Mouse (Mus musculus) yolk sac, embryonic 10.5 days (tissue): ENCODE measurements around the gene Fibp.

Experiments used
- DNase-seq: peaks from one replicate; pipeline ENCODE4 v3.0.0-alpha.2; 2017; ENCODE audit warnings: low spot score

Gene Fibp

DNA sequence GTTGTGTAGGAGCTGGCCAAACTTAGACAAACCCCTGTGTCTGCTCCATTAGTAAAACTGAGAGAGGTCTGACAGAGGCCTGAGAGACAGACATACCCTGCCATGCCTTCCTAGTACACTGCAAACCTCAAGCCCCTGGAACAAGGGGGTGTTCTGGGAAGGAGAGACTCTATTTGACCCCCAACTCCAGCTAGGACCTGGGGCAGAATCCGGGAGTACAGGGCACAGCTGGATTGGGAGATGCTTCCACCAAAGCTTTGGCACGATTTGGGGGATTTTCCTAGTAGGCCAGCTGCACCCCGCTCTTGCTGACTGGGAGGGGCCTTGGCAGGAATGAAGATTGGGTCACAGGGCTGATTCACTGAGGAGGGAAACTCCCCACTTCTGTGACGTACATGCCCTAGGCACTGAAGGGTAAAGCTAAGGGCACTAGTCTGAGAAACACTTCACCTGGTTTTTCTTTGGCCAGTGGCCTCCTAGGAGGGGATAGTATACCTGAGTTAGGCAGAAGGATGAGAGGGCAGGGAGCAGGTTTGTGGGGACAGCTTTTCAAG is 28.4 kb upstream of the Fibp start:
- no peak for DNase-seq

GRCm38 (mm10) chr19:5432992-5433852 is 27.2 kb upstream of the Fibp start:
- peak; percentile 45 for DNase-seq

GRCm38 (mm10) chr19:5433951-5434350 is 26.5 kb upstream of the Fibp start:
- DNase-seq, result no peak

DNA sequence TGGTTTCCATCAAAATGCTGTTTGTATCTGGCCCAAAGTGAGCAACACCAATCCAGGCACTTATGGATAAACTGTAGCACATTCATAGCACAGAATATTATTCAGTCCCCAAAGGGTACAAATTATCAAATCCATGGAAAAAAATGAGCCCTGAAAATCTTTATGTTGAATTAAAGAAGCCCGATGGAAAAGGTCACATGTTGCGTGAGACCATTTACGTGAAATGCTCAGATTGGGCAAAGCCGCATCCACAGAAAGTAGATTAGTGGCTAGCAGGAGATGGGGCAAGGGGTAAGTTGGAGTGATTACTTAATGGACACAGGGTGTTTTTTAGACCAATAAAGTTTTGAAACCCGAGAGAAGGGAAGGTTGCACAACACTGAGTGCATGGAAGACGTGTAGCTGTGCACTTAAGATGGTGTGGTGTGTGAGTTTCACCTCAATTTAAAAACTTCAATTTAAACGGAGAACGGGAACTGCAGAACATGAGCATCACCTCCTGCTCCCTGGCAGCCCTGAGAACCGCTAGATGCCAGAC is 16.0 kb upstream of the Fibp start:
- no peak for DNase-seq

DNA sequence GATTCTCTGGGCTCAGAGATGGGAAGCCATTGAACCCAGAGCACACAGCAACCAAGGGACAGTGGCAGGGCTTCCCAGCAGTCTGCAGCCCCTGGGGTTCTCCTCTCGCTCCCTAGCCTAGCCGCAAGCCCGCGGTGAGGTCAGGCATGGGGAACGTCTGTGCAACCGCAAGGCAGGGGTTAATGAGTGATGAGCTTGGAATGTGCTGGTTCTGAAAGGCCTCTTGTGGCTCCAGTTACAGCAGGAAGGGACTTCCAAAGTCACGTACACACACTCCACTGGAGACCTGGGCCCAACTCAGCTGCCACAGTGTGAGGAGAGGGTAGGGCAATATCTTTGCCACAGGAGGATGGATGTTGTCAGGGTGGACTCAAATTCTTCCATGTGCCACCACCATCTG is 15.5 kb upstream of the Fibp start:
- no peak for DNase-seq

DNA sequence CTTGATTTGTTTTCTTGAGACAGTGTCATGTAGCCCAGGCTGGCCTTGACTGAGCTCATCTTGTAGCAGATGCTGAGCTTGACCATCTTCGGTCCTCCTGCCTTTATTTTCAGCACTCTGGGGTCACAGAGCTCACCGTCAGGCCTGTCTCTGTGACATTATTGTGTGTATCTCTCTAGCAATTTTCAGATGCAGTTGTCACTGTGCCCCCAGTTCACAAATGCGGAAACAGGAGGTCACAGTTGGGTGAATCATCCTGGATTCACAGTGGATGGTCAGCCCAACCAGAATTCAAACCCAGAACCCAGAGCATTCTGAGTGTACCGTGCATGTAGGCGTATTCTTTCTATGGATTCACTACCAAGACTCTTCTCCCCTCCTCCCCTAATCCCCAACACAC is 14.7 kb upstream of the Fibp start:
- no peak for DNase-seq

DNA sequence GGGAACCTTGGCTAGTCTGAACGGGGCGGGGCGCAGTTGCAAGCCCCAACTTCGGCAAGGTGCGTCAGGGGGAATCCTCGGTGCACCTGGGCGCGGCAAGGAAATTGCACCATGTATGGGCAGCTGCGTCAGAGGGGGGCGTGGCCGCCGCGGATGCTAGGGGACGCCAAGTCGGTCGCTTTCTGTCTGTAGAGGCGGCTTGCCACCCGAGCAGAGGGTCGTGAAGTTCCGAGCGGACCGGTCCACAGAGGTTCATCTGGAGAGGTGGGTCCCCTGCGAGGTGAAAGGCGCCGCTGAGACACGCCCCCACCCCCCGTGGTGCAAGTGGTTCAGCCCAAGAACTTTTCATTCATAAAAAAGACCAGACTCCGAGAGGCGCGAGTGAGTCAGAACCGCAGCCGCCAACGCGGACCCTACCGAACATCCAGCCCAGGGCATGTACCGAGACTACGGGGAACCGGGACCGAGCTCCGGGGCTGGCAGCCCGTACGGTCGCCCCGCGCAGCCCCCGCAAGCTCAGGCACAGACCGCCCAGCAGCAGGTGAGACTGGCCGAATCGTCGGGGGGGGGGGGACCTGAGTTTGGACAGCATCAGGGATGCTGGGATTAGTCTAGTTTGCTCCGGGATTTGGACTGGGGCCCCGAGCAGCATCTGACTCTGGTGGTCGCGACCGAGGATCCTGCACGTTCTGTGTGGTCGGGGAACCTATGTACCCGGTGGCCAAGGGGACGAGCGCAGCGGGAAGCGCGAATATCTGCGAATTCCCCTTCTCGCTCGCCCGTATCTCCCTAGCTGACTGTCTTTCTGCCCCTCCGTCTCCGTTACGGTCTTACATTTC is 12.7 kb upstream of the Fibp start, which contains the start of gene Fosl1:
Fosl1 (plus strand) TSS at position 33 of the 839 bp plus-strand sequence.
- DNase-seq, result peak; percentile 73

DNA sequence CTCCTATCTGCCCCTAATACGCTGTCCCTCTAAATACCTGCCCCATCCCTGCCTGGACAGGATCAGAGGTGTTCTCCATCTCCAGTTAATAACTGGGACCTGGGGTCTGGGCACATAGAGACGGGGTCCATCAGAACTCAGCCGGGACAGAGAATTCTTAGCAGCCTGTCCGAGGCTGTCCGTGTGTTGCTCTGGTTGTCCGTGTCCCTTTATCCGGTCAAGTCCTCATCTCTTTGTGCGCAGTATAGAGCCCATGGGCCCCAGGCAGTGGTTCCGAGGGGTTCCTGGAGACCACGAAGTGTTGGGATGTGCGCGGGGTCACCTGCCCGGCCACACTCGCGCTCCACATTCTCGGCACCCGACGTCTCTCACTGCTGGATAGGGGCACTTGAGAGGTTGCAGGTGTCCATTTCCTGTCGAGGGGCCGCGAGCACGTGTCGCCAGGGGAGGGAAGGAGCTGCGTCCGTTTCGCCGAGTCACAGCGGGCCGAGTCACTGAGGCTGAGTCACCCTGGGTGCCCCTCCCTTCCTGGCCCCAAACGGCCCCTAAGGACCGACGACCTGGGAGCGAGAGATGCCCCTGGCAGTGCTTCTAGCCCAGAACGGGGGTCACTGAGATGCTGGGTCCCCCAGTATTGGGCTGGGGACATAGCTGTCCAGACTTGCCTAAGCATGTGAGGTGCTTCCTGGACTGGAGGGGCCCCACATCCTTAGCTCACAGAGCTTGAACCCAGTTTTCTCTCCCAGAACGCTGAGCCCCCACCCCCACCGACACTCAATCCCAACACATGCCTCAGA is 11.9 kb upstream of the Fibp start:
- no peak for DNase-seq

- no peak for DNase-seq
These were observed 10.7 kb upstream of the Fibp start for GRCm38 (mm10) chr19:5449673-5450072.

DNA sequence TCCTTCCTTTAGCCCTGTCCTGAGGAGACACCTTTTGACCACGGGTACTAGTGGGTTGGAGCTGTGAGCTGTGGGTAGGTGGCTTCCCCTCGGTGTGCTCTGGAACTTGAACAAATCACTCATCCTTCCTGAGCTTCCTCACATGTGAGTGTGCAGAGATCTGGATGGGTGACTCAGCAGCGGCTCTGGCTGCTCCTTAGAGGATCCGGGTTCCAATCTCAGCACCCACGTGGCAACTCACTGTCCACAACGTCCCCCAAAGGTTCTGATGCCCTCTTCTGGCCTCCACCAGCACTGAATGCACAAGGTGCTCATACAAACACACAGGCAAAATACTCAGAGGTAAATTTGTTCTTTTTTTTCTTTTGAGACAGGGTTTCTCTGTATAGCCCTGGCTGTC is 8.6 kb upstream of the Fibp start:
- no peak for DNase-seq

DNA sequence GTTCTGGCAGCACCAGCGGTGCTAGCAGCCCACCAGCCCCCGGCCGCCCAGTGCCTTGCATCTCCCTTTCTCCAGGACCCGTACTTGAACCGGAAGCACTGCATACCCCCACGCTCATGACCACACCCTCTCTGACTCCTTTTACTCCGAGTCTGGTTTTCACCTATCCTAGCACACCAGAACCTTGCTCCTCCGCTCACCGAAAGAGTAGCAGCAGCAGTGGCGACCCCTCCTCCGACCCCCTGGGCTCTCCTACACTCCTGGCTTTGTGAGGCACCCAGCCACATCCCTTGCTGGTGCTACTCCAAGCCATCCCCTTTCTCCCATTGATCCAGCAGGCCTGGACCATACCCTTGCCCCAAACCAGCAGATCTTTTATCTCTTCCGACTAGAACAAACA is 5.4 kb upstream of the Fibp start:
- DNase-seq, result no peak

DNA sequence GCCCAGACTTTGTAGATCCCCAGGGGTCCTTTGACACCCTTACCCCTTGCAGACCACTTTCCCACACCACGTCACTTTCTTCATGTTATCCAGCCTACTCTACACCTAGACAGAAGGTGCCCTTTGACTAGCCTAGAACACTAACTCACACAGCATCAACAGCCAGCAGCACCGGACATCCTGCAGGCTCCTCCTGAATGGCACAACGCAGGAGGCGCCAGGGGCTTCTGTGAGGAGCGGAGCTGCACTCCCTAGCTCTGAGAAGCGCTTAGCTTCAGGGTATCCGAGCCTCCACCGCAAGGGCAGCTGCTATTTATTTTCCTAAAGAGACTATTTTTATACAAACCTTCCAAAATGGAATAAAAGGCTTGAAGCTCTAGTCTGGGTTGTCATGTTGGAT is 4.8 kb upstream of the Fibp start:
- no peak for DNase-seq

DNA sequence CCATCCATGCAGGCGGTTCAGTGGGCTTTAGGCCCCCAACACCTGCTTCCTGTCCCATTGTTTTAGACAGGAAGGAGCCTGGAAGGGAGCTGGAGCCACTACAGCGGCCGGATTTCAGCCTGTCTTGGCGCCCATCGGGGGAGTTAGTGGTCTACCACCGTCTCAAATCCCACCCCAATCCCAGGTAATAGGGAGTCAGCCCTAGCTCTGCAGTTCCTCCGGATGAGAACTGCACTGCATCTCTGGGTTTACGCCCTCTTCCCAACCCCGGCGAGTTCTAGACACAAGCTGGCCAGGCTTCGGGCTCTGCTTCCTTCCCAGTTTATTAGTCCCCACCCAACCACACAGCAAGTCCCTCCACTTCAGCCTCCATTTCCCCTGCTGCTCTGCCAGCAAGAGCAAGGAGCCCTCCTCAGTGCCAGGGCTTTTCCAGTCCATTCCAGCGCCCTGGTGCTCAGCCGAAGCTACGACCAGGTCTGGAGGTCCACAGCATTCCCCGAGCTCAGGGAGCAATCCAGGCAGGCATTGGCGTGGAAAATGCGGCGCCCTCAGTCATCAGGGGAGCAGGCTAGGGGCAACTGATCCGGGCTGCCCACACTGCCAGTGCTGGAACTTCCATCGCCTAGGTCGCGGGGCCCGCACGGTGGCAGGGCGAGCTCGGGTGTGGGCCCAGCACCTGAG is 4.0 kb upstream of the Fibp start:
- no peak for DNase-seq

GRCm38 (mm10) chr19:5456922-5457745 is 3.3 kb upstream of the Fibp start:
- peak; percentile 91 for DNase-seq

- no peak for DNase-seq
These were observed 2.5 kb upstream of the Fibp start, which contains the start of gene Ccdc85b for GRCm38 (mm10) chr19:5457746-5458442. Ccdc85b (minus strand) TSS chr19:5457894.

DNA sequence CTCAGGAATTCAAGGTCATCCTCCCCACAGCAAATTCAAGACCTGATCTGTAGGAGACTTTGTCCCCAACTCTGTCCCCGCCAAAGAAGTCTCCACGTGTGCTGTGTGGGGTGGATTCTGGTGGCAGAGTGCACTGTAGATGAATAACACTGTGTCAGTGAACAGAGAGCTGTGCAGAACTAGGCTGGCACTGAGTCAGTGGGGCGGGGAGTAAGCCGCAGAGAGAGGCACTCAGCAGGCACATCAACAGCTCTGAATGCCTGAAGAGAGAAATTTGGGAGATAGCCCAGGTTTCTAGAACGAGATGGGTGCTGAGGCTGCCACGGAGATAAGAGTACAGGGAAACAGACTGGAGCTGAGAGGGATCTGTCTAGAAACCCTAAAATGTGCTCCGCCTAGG is 1.4 kb upstream of the Fibp start:
- DNase-seq, result no peak

GRCm38 (mm10) chr19:5459896-5460295 is 519 bp upstream of the Fibp start:
- DNase-seq, result no peak

DNA sequence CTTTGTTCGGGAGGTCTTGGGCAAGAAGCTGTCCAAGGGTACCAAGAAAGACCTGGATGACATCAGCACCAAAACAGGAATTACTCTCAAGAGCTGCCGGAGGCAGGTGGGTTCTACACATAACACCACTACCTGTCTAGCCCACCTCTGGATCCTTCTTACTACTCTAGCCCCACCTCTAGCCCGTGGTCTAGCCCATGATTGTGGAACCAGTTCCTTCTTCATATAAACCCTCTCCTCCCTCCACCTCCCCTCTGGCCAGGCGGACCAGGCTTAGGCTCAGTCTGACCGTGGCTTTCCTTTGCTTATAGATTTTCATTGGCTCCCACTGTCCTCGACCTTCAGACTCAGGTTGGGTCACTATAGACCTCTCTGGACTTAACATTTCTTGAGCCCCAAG is 996 bp downstream of the Fibp start:
- DNase-seq, result no peak

GRCm38 (mm10) chr19:5463212-5463611 is 2.8 kb downstream of the Fibp start:
- no peak for DNase-seq
